Mouse (Mus musculus) forebrain, embryonic 11.5 days (tissue): ENCODE results near the gene Msx1. TPM values are rescaled to one million over a fixed set of nuclear protein-coding genes. Genes with fewer than 3 reads are reported as not detected.
"Not testable (repeated sequence)": the region's sequence is repeated elsewhere in the genome, so short reads cannot be mapped to it uniquely, and the experiment has no call there.

Experiments
- ATAC-seq: fragments of 200-750 bp; cut with Nextera tagmentation; replicated peaks from 2 replicates; pipeline ENCODE4 v1.8.0; 2017; ENCODE audit warnings: moderate TSS enrichment; ENCODE audit not compliant: low FRiP score
- DNase-seq: peaks from one replicate; pipeline ENCODE4 v3.0.0-alpha.2; 2017; ENCODE audit warnings: low spot score
- H3K27ac ChIP-seq: fragments of 300-500 bp; sonication (generic); 2 replicates; pipeline ENCODE4 v1.5.1; 2014; ENCODE audit warnings: low read depth, low read length
- H3K27me3 ChIP-seq: fragments of 300-500 bp; sonication (generic); 2 replicates; pipeline ENCODE4 v1.6.1; 2014; ENCODE audit warnings: mild to moderate bottlenecking, low read length, mixed read lengths; ENCODE audit not compliant: control insufficient read depth, insufficient read depth
- H3K36me3 ChIP-seq: fragments of 300-500 bp; sonication (generic); 2 replicates; pipeline ENCODE4 v1.6.1; 2014; ENCODE audit warnings: mild to moderate bottlenecking, low read length, moderate library complexity, mixed read lengths; ENCODE audit not compliant: control insufficient read depth, insufficient read depth
- H3K4me1 ChIP-seq: fragments of 300-500 bp; sonication (generic); replicated peaks from 2 replicates; pipeline ENCODE4 v1.6.1; 2014; ENCODE audit warnings: low read length, mixed read lengths; ENCODE audit not compliant: control insufficient read depth, insufficient read depth
- H3K4me2 ChIP-seq: fragments of 300-500 bp; sonication (generic); 2 replicates; pipeline ENCODE4 v1.6.1; 2014; ENCODE audit warnings: low read depth, mild to moderate bottlenecking, low read length, moderate library complexity, mixed read lengths; ENCODE audit not compliant: severe bottlenecking
- H3K4me3 ChIP-seq: fragments of 300-500 bp; sonication (generic); 2 replicates; pipeline ENCODE4 v1.5.1; 2014; ENCODE audit warnings: low read depth, low read length
- H3K9ac ChIP-seq: fragments of 300-500 bp; sonication (generic); 2 replicates; pipeline ENCODE4 v1.6.1; 2014; ENCODE audit warnings: low read length
- H3K9me3 ChIP-seq: fragments of 300-500 bp; sonication (generic); 2 replicates; pipeline ENCODE4 v1.6.1; 2016; ENCODE audit warnings: low read length, mixed read lengths; ENCODE audit not compliant: control insufficient read depth
- WGBS: fragments of 180-500 bp; shearing (Covaris S2); extraction: QIAGEN DNeasy Blood & Tissue Kit; methylation state at CpG from one replicate; pipeline ENCODE4 v1.1.7; 2014; 5-methylcytosine and 5-hydroxymethylcytosine counted together
- polyA plus RNA-seq: library from polyadenylated mRNA; unstranded; fragments of >200 nt; fragmentation: Nextera tagmentation; extraction: Ambion mirVana; gene quantifications from 2 replicates; pipeline ENCODE4 v1.2.1, GENCODE M21; 2014

The Msx1 gene
- polyA plus RNA-seq, 1 experiment from 2014 or later: 175 TPM

- Histone ChIP-seq H3K36me3 (no peaks in the 10 kb centered on the region), H3K9ac (no peak overlapping the region), H3K9me3 (no peaks in the 10 kb centered on the region), H3K27me3 (no peaks in the 10 kb centered on the region), H3K4me3 (no peak overlapping the region), H3K4me1 (no peaks in the 10 kb centered on the region), H3K4me2 (no peak overlapping the region), H3K27ac (no peak overlapping the region)
- DNase-seq (no peak), ATAC-seq (no peak)
- 70% methylated on average over 15 of the region's 15 CpGs for whole genome bisulfite sequencing
Measured at GRCm38 (mm10) chr5:37851305-37851982, 27.1 kb upstream of the Msx1 start.

GRCm38 (mm10) chr5:37848991-37849719 lies 24.8 kb upstream of the Msx1 start:
- H3K36me3 ChIP-seq: no peaks in the 10 kb centered on the region
- no peaks in the 10 kb centered on the region for H3K9me3 ChIP-seq
- 54% methylated on average over 8 of the region's 8 CpGs for WGBS
- no peaks in the 10 kb centered on the region for H3K4me1 ChIP-seq
- H3K9ac ChIP-seq: no peak overlapping the region
- H3K27ac ChIP-seq: no peak overlapping the region
- no peak for ATAC-seq
- H3K4me2 ChIP-seq: no peak overlapping the region
- no peak overlapping the region for H3K4me3 ChIP-seq
- no peak for DNase-seq
- no peaks in the 10 kb centered on the region for H3K27me3 ChIP-seq

GRCm38 (mm10) chr5:37836267-37836646 lies 11.9 kb upstream of the Msx1 start:
- H3K36me3 ChIP-seq: no peaks in the 10 kb centered on the region
- no peak overlapping the region for H3K27ac ChIP-seq
- no peaks in the 10 kb centered on the region; the same call in 1 of the 2 replicates for H3K4me1 ChIP-seq
- H3K9ac ChIP-seq: no peak overlapping the region
- H3K4me3 ChIP-seq: no peak overlapping the region
- ATAC-seq: no peak
- H3K9me3 ChIP-seq: no peaks in the 10 kb centered on the region
- no peak overlapping the region for H3K4me2 ChIP-seq
- WGBS: 41% methylated on average over 3 of the region's 3 CpGs
- DNase-seq: no peak
- peaks cover 65% of the 10 kb centered on the region for H3K27me3 ChIP-seq

GRCm38 (mm10) chr5:37835590-37836266 lies 11.3 kb upstream of the Msx1 start:
- Histone ChIP-seq H3K4me1 (no peaks in the 10 kb centered on the region; the same call in 1 of the 2 replicates), H3K27ac (no peak overlapping the region), H3K36me3 (no peaks in the 10 kb centered on the region), H3K4me3 (no peak overlapping the region), H3K9me3 (no peaks in the 10 kb centered on the region), H3K4me2 (no peak overlapping the region), H3K27me3 (peaks cover 70% of the 10 kb centered on the region), H3K9ac (no peak overlapping the region)
- WGBS: 0% methylated on average over 6 of the region's 6 CpGs
- DNase-seq (no peak), ATAC-seq (no peak)

- Histone ChIP-seq H3K27me3 (peaks cover 90% of the 10 kb centered on the region), H3K36me3 (no peaks in the 10 kb centered on the region), H3K27ac (no peak overlapping the region), H3K9me3 (peaks cover 3% of the 10 kb centered on the region; the same call in 1 of the 2 replicates), H3K4me2 (no peak overlapping the region), H3K9ac (no peak overlapping the region), H3K4me1 (peaks cover 12% of the 10 kb centered on the region; the same call in 1 of the 2 replicates), H3K4me3 (no peak overlapping the region)
- DNase-seq (peak; percentile 51), ATAC-seq (no peak)
- WGBS: 5% methylated on average over 6 of the region's 6 CpGs
Measured at GRCm38 (mm10) chr5:37832766-37833165, 8.4 kb upstream of the Msx1 start.

- Histone ChIP-seq H3K27me3 (peaks cover 89% of the 10 kb centered on the region), H3K4me2 (no peak overlapping the region), H3K36me3 (no peaks in the 10 kb centered on the region), H3K27ac (no peak overlapping the region), H3K9me3 (peaks cover 3% of the 10 kb centered on the region; the same call in 1 of the 2 replicates), H3K9ac (no peak overlapping the region), H3K4me1 (peaks cover 19% of the 10 kb centered on the region; the same call in 1 of the 2 replicates), H3K4me3 (no peak overlapping the region)
- 6% methylated on average over 13 of the region's 13 CpGs for WGBS
- DNase-seq (peak; percentile 47), ATAC-seq (no peak)
Measured at GRCm38 (mm10) chr5:37832031-37832430, 7.6 kb upstream of the Msx1 start.

- Histone ChIP-seq H3K4me1 (peaks cover 28% of the 10 kb centered on the region), H3K27me3 (peaks cover 93% of the 10 kb centered on the region)
- DNase-seq: peak; percentile 44
- H3K27ac ChIP-seq, ATAC-seq, H3K9me3 ChIP-seq, H3K9ac ChIP-seq, H3K36me3 ChIP-seq, H3K4me3 ChIP-seq, H3K4me2 ChIP-seq: not testable (repeated sequence)
- WGBS: 3% methylated on average over 6 of the region's 7 CpGs
Measured at GRCm38 (mm10) chr5:37830436-37830835, 6.1 kb upstream of the Msx1 start.

- Histone ChIP-seq H3K9ac (no peak overlapping the region), H3K27ac (no peak overlapping the region), H3K36me3 (no peaks in the 10 kb centered on the region), H3K4me1 (peaks cover 28% of the 10 kb centered on the region), H3K9me3 (peaks cover 3% of the 10 kb centered on the region; the same call in 1 of the 2 replicates), H3K4me2 (no peak overlapping the region), H3K4me3 (no peak overlapping the region), H3K27me3 (peaks cover 95% of the 10 kb centered on the region)
- DNase-seq (peak; percentile 45), ATAC-seq (no peak)
- 1% methylated on average over 4 of the region's 4 CpGs for WGBS
Measured at GRCm38 (mm10) chr5:37829926-37830325, 5.5 kb upstream of the Msx1 start.
